Mouse (Mus musculus): ENCODE data around the gene Vwa1.

DNA sequence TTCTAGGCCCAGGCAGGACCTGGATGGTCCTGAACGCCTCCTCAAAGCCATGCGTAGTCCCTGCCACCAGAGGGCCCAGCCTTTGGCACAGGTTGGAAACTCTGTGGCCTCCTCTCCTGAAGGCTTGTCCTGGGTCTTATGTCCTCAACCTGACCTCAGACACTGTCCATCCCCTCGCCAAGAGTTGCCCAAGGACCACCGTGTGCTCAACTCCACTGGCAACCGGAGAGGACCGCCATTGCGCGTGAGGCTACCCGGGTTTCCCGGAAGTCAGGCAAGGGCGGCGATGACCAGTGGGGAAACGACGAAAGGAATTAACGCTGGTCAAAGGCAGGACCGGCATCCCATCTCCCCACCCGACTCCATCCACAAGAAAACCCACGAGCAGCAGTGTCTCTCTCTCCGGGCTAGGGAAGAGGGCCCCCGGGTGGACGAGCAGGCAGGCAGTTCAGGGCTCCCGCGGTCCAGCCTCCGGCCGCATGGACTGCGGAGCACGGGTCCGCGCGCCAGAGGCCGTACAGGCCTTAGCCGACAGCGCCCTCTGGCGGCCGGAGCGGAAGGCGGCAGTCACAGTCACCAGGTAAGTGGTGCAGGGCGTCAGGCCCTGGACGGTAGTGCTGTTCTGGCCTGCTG is 4.5 kb downstream of the Vwa1 start:
- no peak for TF ChIP-seq TAL1 (IDR thresholded peaks at IDR 0.05; ENCODE audit: low read length)
- TF ChIP-seq GATA1 (IDR thresholded peaks at IDR 0.05; ENCODE audit: low read length): no peak

Data from erythroblast, embryonic 14.5 days (primary cell).